Mouse (Mus musculus) adrenal gland, adult (tissue): ENCODE data around the gene Pou2f2.

Source experiments
- DNase-seq, 2 experiments: peaks; one replicate each; pipeline ENCODE4 v3.0.0; 2022 to 2023; ENCODE audit warnings: low spot score in 1 of 2; ENCODE audit not compliant: inconsistent age in 2 of 2

Pou2f2 gene

DNA sequence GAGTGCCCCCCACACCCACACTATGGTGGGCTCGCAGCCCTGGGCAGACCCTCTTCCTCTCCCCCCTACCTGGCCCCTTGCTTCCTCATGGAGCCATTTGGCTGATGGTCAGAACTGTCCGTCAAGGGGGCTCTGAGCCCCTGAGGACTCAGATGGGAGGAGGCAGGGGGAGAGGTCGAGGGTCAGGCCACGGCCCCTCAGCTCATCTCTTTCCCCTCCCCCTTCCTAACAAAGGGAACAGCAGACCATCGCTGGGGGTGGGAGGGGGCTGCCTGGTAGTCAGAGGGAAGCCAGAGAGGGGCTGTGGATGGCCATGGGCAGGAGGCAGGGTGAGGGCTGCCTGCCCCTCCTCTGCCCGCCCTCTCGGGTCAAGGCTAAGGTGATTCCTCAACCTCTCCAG, 28.5 kb downstream of the Pou2f2 start:
- DNase-seq: no peak

DNA sequence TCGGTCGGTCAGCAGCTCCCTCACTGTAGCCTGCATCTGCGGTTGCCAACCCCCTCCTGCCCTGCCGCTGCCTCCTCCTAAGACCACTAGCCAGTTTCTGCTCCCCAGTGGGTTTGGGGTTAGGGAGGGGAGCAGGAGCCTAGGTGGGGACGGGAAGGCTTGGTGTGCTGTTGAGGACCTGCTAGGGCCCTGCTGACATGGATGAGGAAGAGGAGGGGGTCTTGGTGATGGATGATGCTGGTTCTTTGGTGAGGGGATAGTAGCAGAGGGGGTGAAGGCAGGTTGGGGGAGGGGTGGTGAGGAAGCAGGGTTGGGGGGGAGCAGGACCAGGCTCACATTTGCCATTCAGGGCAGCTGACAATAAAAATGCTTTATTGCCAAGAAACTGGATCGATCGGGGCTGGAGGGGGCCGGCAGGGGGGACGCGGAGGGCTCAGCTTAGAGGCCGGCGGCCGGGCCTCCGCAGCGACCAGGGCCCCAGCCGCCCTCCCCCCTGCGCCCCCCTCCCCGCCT, 29.3 kb downstream of the Pou2f2 start:
- DNase-seq: no peak

DNA sequence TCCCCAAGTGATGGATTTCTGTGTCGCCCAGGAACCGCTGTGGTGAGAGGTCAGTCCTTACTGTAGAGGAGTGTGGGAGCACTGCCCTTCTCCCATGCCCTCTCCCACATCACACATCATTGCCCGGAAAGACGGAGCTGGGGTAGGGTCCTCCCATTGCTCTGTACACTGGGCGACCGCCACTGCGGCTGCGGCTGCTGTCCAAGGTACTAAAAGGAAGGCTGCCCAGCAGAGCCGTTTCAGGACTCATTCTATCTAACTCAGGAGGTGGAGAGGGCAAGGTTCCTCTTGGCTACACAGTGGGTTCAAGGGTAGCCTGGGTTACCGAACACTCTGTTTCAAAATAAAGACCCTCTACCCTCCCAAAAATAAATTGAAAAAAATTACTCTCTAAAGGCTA, 33.6 kb downstream of the Pou2f2 start:
- peak in 1 of 2 experiments; percentile 55 for DNase-seq

DNA sequence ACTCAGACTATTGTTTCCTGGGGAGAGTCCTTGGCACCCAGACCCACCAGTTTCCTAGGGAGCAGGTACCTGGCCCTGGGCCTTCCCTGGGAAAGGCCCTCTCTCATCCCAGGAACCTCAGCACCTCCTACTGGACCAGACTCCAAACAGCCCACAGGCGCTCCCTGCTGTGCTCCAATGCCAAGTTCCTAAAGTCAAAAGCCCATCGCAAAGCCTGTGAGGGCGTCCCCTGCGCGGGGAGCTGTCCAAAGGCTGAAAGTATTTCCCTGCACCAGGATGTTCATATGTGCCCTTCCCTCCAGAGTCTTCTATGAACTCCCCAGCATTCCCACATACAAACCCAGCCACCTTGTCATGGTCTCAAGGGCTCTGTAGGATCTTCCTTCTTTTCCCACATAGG, 37.8 kb downstream of the Pou2f2 start:
- DNase-seq: peak; percentile 61 to 81

GRCm38 (mm10) chr7:25137553-25137952, 42.0 kb downstream of the Pou2f2 start:
- DNase-seq: no peak

DNA sequence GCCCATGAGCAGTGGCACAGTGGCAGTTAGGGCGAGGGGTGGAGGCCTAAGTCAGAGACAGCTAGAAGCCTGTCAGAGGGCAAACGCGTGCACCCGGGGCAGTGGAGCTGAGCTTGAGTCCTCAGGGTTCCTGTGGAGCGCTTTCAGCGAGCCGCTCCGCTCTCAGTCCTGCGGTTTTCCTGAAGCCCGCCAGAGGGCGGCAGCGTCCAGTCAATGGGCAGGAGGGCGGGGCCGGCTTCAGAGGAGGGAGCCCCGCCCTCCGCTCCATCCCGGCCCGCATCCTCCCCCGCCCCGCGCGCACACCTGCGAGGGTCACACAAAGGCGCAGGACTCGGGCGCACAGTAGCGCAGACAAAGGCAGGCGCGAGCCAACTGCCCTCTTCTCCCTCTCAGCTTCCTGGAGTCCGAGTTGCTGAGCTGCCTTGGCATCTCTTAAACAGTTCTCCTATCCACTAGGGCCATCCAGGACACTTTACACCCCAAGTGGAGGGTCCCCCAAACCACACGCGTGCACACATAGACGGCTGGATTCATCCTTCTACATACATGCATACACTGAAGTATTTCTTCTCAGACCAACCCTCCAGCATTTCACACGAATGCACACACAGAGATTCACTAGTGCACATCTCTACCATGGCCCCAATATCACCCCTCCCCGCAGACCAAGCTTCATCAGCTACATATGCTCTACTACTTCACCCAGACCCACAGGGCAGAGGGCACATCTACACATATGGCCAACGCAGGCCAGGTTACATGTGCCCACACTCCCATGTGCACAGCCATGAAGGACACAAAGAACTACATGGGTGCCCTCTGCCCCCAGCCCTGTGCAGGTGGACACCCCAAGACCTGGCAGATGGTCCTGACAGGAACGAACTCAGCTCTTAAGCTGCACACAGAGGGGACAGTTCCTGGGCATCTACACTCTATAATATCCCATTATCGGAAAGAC, 46.2 kb downstream of the Pou2f2 start:
- DNase-seq: peak; percentile 76 to 93

GRCm38 (mm10) chr7:25132318-25132960, 47.1 kb downstream of the Pou2f2 start:
- peak in 1 of 2 experiments; percentile 25 for DNase-seq

GRCm38 (mm10) chr7:25131247-25131646, 48.3 kb downstream of the Pou2f2 start:
- DNase-seq: no peak

DNA sequence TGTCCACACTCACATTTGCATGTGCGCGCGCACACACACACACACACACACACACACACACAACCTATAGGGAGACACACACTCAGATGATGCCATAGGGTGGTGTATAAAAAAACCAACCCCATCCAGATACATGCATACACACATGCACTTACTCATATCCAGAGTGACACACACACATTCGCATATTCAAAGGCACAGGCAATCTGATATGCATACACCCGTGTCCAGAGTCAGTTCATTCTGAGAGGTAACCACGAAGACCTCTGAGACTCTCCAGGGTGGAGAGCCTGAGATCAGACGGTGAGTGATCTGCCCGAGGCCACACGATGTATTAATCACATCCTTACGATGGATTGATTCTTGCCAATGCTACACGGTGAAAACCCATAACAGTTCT, 49.0 kb downstream of the Pou2f2 start:
- DNase-seq: no peak

GRCm38 (mm10) chr7:25129390-25129979, 50.0 kb downstream of the Pou2f2 start:
- no peak for DNase-seq

GRCm38 (mm10) chr7:25127971-25128370, 51.6 kb downstream of the Pou2f2 start:
- DNase-seq: no peak

- DNase-seq: no peak
Observed at GRCm38 (mm10) chr7:25125716-25126281, 53.7 kb downstream of the Pou2f2 start.

- no peak for DNase-seq
Observed at GRCm38 (mm10) chr7:25121240-25121786, 58.2 kb downstream of the Pou2f2 start.

GRCm38 (mm10) chr7:25120061-25120834, 59.3 kb downstream of the Pou2f2 start:
- DNase-seq: peak; percentile 45 to 56

DNA sequence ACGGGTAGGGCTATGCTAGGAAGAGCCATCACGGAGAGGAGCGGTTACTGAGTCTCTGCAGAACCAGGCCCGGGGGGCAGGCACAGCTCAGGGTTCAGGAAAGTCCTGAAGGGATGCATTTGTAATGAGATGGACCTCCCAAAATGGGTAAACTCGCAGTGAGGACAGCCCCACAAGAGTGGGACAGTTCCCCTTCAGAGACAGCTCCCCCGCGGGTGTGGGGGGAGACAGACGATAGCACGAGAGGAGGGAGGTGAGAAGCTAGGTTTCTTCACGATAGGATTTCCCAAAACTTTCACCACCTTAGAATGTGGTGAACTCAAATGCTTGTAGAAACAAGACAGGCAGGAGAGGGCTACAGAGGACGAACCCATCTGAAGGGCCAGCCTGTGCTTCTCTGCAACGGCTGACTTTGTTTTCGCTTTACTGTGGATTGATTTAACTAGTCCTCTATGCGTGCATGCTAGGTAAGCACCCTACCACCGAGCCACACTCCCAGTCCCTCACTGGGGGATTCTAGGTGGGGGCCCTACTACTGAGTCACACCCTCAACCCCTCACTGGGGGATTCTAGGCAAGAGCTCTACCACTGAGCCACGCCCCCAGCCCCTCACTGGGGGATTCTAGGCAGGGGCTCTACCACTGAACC, 66.4 kb downstream of the Pou2f2 start:
- DNase-seq: no peak

DNA sequence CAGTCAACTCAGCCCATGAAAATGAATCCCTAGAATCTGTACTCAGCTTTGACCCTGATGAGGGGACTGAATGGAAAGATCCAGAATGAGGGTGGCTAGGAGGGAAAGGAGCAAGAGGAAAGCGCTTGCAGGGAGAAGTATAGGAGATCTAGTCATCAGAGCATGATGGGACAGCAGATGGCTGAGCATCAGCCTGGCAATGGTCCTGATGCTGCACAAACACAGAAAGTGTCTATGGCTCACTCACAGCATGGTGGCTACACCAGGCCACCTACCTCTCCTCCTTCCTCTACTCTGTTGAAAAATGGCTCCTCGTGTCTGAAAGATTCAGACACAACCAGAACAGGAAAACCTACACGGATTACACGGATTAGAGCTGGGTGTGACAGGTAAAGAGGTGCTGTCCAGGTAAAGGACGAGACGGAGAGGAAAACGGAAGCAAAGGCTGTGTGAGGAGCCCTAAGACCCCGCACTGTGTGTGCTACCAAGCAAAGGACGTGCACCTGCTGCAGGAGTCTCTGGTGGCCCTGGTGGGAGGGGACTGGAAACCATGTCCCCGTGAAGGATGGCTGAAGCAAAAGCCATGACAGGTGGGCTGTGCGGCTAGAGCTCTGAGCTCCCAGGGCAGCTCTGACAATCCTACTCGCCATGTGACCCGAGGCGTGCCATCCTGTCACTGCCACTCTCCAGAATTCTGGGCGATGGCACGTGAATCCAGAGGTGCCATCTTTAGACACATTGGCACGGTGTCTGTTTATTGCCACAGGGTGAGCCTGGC, 67.2 kb downstream of the Pou2f2 start:
- DNase-seq: no peak

DNA sequence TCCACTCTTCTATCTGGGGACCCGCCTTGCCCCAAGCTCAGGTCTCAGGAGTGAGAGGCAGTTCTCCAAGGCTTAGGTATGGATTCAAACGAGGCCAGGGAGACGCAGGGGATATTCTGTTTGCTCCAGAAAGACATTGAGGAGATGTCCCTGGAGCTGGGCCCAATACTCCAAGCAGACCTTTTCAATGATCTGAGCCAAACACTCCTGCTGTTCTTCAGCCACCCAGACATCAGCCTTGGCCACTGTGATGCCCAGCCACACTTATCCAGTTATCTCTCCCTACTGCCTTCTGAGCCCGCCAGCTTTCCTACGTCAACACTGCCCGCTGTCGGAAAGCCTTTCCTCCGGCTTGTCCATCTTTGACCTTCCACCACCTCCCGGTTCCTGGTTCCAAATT, 69.2 kb downstream of the Pou2f2 start:
- DNase-seq: no peak

GRCm38 (mm10) chr7:25109355-25109754, 70.2 kb downstream of the Pou2f2 start:
- DNase-seq: peak in 1 of 2 experiments; percentile 66
